Mouse (Mus musculus) mouse embryonic stem cell (cell line): Measurements from ENCODE around the gene Hdac5.

Experiments used
- in situ Hi-C, 2 experiments: fragments of 300-500 bp; cut with MboI; formaldehyde crosslinking; loops; 1 replicate in 1 of 2; 3 replicates in 1 of 2; pipeline ENCODE4 v1.14.3; 2019 to 2020; ENCODE audit warnings: low sequenced_read_pairs in 2 of 2, low pct_unique_long_range_greater_than_20kb in 1 of 2, mixed read lengths in 1 of 2; ENCODE audit not compliant: unreplicated experiment in 1 of 2

The Hdac5 gene

GRCm38 (mm10) chr11:102244926-102245449 lies 15.0 kb upstream of the Hdac5 start:
- in situ Hi-C loops: no loop called here

DNA sequence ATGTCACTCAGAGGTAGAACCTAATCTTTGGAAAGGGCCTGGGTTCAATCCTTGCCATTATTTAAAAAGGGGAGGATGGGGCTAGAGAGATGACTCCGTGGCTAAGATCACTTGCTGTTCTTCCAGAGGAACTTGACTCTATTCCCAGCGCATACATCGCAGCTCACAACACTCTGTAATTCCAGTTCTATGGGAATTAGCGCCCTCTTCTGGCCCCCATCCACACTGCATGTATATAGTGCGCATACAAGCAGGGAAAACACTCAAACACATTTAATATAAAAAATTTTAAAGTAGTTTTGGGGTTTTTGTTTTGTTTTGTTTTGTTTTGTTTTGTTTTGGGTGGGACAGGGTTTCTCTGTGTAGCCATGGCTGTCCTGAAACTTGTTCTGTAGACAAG lies 11.9 kb upstream of the Hdac5 start:
- in situ Hi-C loops: no loop called here

DNA sequence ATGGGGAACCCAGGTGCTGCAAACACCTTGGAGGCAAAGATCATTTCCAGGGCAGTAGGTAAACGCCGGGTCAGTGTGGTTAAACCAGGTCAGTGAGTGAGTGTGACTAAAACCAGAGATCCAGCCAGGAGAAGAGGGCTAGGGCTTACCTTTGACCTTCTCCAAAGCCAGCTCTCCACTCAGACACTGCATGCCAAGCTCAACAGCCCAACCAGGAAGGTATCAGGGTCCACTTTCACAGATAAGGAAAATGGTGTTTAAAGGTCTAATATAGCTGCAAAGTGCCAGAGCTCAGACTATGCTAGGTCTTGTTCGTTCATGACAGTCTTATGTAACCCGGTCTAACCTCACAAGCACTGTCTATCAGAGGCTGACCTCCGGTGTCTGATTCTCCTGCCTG lies 11.3 kb upstream of the Hdac5 start:
- in situ Hi-C loops: no loop called here

DNA sequence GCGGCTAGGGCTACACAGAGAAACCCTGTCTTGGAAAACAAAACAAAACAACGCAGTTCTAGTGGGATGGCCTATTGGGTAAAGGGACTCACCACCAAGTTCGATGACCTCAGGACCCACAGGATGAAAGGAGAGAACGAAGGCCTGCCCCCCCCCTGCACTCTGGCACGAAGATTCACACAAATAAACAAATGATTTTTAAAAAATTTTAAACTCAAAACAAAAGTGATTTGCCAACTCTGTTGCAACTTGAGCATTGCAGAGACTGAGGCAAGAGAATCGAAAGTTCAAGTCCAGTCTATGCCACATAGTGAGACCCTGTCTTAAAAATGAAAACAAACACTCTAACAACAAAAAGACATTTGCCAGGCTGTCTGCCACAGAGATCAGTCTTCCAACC lies 10.7 kb upstream of the Hdac5 start:
- in situ Hi-C loops: no loop called here

DNA sequence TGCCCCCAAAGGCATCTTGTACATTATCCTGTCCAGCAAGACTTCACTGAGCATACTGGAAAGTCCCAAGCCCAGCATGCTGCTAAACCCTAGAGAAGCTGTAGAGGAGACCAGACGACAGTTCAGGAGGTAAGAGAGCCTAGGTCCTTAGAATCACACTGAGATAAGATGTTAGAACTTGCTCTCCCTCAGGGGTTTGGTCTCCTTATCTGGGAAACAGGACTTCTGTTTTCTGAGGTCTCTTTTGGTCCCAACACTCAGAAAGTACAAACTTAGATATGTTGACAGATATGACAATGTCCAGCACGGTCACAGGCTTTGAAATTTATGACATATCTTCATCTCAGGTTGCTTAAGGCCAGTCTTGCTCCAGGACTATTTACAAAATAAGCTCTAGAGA lies 6.1 kb upstream of the Hdac5 start:
- in situ Hi-C loops: no loop called here

DNA sequence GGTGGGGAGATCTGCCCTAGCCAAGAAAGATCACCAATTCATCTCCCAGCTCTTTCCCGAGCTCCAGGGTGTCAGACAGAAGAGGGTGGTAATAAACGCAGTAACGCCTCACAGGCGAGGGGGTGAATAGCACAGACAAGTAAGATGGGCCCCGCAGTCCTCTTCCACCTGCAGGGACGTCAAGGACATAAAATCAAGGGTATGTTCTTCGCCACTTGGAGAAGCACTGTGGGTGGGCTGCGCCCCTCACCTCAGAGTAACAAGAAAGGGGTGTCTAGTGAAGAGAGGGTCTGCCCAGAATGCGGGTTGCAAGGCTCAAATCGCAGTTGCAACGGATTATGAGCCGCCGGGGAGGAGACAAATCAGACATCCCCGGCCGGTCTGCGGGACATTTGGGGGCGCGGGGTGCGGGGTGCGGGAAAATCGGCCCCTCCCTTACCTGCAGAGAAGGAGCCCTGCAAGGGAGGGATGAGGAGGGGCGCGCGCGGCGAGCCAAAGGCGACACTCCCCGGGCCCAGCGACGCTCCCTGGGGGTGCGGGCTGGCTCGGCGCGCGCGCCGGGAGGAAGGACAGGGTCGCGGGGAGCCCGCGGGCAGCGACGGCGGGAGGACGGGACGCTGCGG lies 524 bp downstream of the Hdac5 start:
- in situ Hi-C loops: no loop called here

DNA sequence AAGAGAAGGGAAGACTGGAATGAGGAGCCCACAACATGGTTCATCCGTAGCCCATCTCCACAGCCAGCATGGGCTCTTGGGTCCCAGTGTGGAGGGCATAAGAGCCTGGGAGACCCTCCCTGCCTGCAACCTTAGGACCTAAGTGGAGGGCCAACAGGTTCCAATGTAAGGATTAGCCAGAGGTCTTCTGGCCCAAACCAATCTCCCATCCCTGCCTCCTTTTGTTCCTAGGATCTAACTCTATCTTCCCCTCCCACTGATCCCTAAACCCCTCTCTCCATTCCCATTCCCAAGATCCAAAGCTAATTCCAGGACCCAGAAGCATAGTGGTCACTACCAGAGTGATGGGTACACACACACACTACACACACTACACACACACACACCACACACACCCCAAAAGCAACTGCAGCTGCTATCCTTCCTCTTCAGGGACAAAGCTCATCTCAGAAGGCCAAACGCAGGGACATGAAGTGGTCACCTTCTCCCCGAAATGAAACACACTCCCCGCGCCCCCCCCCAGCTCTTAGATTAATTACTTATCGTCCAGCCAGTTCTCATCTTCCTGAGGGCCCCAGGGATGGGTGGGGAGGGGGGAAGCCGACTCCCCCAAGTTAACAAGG lies 1.2 kb downstream of the Hdac5 start:
- in situ Hi-C loops: no loop called here

GRCm38 (mm10) chr11:102228191-102228545 lies 1.8 kb downstream of the Hdac5 start:
- in situ Hi-C loops: no loop called here

DNA sequence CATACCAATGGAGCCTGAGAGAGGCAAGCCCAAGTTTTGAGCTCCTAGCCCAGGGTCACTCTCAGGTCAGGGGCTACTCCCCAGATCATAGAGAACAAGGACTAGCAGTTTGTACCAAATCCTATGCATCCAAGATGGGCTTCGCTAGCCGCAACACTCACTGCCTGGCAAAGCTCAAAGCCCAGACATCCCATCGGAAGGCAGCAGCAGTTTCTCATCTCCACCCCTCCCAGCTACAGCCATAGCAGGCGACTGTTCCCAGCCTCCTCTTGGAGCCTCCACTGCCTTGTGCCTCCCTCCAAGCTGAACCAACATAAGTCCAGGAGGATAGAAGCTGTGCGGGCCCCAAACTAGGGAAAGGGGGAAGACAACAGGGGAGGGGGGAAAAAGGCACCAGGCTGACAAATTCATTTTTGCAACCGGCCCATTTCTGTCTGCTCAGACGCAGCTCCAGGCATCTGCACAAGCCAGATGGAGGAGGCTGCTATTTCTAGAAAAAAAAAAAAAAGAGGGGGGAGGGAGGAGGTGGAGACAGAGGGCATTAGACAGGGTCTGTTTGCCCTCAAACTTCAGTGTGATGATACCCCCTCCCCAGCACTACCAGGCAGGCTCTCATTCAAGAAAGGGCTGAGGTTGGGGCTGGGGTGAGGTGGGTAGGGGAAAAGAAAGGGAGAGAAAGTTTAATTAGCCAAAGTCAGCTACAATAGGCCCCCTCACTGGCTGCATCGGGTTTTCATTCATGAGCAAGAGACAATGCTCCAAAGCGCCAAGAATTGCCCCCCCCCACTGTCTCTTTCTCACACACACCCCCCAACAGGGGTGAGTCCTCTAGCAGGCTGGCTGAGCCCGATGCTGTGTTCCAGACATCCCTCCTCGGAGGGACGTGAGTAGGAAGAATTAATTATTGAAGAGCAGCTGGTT lies 2.4 kb downstream of the Hdac5 start:
- in situ Hi-C loops: no loop called here

DNA sequence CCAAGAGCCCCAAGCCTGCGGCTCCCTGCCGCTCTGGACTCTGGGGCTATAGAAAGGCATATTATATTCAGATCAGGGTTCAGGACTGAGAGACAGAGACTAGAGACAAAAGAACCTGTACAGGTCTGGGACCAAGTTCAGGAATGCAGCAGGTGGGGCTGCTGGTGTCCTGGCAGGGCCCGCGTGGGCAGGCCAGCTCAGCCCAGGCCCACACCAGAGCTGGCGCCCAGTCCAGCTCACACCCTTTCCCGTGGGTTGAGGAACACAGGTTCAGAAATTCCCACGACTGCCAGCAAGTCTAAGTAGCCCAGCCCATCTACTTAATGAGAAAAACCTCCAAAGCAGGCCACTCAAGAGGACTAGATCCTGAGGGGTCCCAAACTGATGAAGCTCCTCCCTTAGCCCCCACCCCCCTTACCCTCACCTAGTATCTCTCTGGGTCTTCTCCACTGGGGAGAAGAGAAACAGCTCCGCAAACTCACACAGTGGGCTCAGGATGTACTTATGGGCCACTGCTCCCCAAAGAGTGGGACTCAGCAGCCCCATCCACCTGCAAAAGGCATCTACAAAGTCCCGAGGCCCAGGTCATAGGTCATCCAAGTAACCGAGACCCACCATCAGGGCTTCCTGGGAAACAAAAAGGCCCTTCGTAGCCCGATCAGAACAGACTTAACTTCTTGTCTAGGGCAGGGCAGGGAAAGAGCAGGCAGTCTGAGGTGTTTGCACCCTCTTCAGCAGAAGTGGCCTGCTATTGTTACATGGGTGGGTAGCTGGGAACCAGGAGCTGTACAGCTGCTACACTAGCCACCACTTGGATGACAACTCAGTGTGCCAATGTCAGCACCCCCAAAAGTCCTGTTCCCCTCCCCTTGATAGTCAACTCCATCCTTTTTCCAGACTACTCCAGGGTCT lies 3.6 kb downstream of the Hdac5 start:
- in situ Hi-C loops: no loop called here

DNA sequence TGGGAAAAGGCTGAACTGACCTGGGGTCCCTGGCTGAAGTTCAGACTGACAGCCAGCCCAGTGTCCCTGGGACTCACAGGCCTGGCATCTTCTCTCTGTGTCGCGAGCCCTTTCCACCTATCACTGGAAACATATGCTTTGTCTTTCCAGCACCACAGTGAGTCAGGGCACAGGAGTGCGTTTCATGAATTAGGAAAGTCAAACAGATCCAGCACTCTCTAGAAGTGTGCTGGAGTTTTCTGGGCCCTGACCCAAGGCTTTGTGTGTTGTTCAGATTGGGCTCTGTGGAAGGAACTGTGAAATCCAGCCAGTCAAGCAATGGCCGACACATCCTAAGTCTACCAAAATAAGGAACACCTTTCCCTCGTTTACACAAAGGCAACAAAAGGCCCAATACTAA lies 4.7 kb downstream of the Hdac5 start:
- in situ Hi-C loops: no loop called here

GRCm38 (mm10) chr11:102224686-102225085 lies 5.3 kb downstream of the Hdac5 start:
- in situ Hi-C loops: no loop called here

- in situ Hi-C loops: no loop called here
These were observed 6.8 kb downstream of the Hdac5 start for GRCm38 (mm10) chr11:102223166-102223565.

DNA sequence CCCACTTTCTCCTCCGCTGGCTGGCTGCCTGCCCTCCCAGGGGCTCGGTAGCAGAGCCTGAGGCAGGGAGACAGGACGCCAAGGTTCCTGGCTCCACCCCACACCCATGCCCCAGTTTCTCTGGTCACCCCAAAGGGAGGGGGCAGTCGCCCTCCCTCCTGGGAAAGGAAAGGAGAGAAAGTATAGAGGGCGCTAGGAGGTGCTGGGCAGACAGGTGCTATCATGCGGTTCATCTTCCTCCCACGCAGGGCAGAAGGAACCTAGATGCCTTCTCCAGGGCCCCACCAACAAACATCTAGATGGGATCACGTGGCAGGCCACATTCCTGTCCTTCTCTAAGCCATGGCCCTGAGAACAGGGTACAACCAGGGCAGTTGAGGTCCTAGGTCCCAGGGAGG lies 8.0 kb downstream of the Hdac5 start:
- in situ Hi-C loops: no loop called here

DNA sequence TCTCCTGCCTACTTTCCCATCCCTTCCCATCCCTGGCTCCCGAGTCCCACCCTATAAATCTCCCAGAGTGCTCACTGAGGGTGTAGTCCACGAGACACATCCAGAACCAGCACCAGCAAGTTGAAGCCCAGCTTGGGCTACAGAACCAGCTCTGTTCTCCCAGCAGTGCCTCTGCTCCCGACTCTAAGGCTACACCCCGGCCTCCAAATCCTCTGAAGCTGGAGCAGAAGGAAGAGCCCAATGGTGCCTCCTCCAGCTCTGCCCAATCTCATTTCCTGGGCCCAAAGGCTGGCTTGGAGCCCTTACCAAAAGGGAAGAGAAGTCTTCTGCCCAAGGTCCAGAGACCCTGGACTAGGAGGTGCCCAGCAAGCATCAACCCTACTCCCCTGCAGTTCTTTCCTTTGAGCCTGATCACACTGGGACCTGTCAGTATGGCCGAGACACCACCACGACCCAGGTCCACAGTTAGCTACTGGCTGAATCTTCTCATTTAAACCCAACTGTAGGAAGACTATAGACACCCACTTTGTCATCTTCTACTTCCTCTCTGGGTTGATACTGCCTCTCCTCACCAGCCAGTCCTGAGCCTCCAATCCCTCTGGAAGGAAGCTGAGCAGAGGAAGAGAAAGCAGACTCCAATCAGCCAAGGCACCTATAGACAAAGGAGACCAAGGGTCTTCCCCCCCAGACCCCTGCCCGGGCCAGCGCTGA lies 8.6 kb downstream of the Hdac5 start:
- in situ Hi-C loops: no loop called here

DNA sequence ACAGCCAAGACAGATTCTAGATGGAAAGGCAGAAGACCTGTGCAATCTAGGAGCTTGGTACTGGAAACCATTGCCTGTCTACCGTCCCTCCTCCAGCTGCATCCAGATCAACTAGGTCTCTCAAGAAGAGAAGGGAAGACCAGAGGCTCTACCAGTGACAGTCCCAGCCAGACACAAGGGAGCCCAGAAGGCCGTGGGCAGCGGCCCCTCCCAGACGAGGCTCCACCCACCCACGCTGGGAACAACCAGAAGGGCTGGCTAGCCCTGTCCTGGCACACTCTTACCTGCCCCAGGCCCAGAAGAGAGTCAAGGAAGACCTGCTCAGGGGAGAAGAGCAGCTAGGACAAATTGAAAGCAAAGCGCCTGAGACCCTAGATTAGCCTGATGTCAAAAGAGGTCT lies 9.5 kb downstream of the Hdac5 start:
- in situ Hi-C loops: no loop called here

GRCm38 (mm10) chr11:102219994-102220346 lies 10.0 kb downstream of the Hdac5 start:
- in situ Hi-C loops: no loop called here
